Mouse (Mus musculus) naive thymus-derived CD4-positive, alpha-beta T cell, adult 2 months (primary cell): ENCODE results near the gene Tspan18.
A peak's percentile ranks its signal among the peaks of the same experiment; 100 is the strongest.

Experiments
- DNase-seq: peaks from one replicate; pipeline ENCODE4 v3.0.0-alpha.2; 2011; ENCODE audit warnings: low read depth

The Tspan18 gene

DNA sequence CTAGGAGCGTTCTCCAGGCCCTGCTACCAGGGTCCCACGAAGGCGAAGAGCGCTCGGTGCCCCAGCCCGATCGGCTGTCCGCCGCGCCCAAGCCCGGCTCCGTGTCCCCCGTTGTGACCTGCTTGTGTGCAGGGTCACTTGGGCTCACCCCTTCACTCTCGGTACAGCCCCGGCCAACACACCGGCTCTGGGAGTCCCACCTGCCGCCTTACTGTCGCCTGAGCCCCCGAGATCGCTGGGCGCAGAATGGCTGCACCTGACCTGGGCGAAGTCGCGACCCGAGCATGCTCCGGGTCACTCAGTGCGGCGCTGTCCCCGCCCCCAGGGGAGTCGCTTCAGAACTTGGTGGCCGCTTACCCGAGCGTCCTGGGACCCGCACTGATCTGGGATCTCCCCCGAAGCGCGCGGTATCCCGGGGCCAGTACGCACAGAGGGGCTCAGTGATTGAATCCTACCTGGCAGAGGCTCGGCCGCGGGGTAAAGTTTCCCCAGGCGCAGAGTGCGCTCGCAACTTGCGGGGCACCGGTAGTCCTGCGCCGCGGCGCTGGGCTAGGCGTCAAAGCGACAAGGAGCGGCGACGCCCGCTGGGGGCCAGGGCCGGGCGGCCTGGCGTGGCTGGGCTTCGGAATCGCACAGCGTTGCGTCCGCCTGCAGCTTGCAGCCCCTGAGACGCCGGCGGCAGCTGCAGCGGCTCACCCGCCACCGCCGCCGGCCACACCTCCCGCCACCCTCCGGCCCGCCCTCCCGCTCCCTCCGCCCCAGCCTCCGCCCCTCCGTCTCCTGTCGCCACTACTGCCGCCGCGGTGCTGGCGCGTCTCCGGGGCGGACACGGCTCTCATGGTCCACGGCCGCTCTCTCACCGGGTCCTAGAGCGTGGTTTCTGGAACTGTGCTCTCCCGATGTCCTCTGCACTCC lies at the start of gene Tspan18:
Tspan18 (minus strand) TSS at position 689 of the 915 bp plus-strand sequence.
- DNase-seq = peak; percentile 28

- DNase-seq = no peak
Observed at GRCm38 (mm10) chr2:93383831-93384230, 49.5 kb upstream of the Tspan18 start.

DNA sequence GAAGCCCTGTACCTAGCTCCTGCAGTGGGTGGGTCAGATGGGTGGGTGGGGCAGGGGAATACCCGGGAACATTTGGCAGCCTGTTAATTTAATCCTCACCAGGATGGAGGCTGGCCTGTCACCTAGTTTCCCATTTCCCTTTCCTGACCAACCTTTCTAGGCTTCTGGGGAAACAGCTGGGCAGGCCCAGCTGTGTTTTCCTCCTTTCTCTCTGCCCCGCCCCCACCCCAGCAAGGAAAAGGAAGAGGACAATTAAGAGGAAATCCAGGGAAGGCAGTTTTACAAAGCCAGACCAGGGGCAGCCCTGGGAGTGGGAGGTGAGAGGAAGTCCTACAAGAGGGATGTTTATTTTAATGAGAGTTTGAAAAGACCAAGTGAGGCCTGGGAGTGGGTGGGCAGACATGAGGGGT lies 46.4 kb upstream of the Tspan18 start:
- DNase-seq = no peak

DNA sequence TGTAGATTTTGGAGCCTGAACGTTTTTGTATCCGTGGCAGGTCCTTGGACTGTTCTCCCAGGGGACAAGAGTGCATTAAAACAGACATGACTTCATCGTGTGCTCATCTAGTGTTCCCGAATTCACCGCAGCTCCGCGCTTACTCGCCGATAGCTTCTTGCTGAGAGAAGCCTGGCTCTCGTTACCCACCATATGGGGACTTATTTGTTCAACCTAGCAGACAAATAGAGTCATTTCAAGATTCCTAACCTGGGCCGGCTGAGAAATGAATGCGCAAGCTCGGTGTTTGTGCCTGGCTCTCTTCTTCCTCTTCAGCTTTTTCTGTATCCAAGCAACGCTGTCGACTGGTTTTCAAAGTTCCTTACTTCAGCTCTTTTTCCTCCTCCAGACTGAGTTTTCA lies 43.5 kb upstream of the Tspan18 start:
- DNase-seq = no peak

DNA sequence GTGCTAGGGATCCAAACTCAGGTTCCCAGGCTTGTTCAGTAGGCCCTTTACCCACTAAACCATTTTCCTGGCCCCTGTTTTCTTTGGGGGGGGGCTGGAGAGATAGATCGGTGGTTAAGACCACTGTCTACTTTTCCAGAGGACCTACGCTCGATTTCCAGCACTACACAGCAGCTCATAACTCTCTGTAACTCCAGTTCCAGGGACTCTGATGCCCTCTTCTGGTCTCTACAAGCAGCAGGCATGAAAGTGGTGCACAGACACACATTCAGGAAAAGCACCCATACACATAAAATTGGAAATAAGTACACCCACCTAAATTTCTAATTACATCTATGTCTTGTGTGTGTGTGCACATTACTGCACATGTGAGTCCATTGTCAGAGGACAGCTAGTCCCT lies 42.9 kb upstream of the Tspan18 start:
- no peak for DNase-seq

GRCm38 (mm10) chr2:93372872-93373271 lies 38.6 kb upstream of the Tspan18 start:
- no peak for DNase-seq

GRCm38 (mm10) chr2:93372097-93372571 lies 37.8 kb upstream of the Tspan18 start:
- no peak for DNase-seq

- no peak for DNase-seq
Observed at GRCm38 (mm10) chr2:93368954-93369353, 34.6 kb upstream of the Tspan18 start.

DNA sequence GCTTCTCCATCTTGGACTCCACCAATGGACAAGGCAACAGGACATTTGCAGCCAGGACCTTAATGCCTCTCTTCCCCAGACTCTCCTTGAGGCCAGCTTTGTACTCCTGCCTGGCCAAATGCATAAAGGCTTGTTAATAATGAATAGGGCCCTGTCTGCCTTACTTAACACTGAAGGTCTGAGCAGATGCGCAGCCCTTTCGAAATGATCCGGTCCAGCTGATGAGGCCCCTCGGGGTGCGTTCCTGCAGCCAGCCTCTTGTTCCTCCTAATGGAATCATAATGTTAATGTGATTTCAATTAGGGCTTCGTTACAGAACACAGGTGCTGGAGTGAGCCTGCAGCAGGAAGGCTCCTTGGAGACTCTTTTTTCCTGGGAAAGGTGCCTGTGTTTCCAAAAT lies 33.7 kb upstream of the Tspan18 start:
- no peak for DNase-seq

GRCm38 (mm10) chr2:93365411-93365810 lies 31.1 kb upstream of the Tspan18 start:
- no peak for DNase-seq

DNA sequence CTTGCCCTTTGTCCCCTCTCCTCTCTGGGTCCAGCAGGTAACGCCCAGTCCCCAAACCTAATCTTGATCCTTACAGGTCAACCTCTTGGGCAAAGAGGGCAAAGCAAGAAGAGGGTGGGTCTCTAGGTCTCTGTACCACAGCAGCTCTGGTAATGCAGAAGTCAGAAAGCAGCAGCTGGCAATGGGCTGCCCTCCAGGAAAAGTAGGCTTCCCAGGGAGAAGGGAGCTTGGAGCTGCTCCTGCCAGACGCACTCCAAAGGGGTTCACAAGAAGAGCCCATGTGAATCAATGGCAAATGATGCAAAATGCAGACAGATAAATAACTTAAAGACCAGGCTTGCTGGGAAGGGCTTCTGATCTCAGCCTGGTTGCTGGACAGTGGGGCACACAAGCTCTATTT lies 30.6 kb upstream of the Tspan18 start:
- DNase-seq = no peak

GRCm38 (mm10) chr2:93361454-93361853 lies 27.1 kb upstream of the Tspan18 start:
- no peak for DNase-seq

GRCm38 (mm10) chr2:93360310-93360709 lies 26.0 kb upstream of the Tspan18 start:
- DNase-seq = no peak

DNA sequence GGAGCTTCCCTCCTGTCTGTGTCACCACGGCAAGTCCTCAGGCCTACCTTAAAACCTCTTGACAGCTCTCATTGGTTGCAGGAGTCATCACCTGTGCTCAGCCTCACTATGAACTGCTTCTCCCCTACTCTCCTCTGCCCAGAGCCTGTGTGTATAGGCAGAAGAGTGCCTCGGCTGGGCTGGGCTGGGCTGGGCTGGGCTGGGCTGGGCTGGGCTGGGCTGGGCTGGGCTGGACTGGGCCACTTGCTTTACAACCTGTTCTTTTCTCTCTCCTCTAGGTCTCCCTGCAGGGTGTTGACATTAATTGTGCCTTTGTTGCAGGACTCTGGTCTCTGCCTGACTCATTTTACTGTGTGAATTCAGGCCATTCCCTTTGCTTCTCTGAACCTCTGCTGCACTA lies 23.1 kb upstream of the Tspan18 start:
- DNase-seq = no peak

DNA sequence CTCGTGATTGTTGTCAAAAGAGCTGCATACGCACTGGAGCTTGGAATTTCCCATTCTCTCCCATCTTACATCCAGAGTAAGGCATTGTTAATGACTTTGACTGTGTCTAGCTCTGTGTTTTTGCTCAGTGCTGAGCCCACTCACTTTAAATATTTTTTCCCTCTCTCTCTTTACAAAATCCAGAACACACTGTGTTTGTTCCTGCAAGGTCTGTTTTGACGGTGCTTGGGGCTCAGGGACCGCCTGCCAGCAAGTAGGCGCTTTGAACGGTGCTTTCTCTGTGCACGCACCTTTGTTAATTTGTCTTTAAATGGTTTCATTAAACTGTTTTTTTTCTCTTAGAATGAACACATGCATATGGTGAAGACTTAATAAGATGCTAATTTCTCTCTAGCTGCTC lies 21.5 kb upstream of the Tspan18 start:
- no peak for DNase-seq

DNA sequence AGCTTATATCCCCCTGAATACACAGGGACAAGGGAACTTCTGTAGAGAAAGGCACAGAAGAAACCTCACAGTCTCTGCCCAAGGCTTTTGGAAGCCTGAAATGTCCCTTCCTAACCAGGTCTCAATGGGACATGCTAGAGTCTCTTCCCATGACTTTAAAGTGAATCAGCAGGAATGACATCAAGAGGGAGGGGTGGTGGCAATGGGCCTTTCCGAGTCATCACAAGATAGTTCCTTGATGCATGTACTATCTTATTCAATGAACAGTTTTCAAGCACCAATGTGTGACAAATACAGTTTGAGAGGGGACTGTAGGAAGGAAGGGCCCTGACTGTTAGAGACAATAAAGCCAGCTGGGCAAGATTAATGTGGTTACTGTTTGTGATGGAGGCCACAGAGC lies 20.3 kb upstream of the Tspan18 start:
- no peak for DNase-seq

DNA sequence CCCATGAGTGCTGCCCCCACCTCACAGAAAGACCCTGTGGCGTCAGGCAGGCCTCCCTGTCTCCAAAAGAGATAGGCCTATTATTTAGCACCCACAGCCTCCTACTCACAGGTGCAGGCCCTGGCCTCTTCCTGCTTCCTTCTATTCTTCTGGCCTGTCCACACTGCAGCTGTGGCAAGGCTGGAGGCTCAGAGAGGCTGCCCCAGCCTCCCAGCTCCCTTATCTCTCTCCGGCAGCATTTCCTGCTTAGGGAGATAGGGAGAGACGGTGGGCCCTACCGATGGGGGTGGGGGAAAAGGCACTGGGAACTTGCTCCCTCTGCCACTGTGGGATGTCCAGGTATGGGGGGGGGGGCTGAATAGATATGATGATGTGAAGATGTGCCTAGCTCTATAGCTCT lies 19.4 kb upstream of the Tspan18 start:
- no peak for DNase-seq

- no peak for DNase-seq
Observed at GRCm38 (mm10) chr2:93352915-93353685, 18.8 kb upstream of the Tspan18 start.

- no peak for DNase-seq
Observed at GRCm38 (mm10) chr2:93351352-93351751, 17.0 kb upstream of the Tspan18 start.

- no peak for DNase-seq
Observed at GRCm38 (mm10) chr2:93347018-93347417, 12.7 kb upstream of the Tspan18 start.

DNA sequence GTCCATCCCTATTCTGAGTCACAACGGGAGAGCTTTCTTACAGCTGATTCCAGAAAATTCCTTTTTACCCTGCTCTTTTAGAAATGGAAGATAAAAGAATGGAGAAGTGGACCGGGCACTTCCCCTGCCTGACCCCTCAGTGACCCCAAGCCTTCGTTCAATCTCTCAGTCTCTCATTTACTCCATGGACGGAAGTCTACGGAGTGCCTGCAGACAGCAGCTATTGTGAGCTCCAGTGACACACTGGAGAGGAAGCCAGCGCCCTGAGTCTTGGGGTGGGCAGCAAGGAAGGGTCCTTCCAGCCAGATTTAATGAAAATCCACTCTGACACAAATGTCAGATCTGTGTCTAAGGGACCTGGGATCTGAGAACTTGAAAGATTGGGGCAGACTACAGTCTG lies 12.3 kb upstream of the Tspan18 start:
- DNase-seq = no peak

DNA sequence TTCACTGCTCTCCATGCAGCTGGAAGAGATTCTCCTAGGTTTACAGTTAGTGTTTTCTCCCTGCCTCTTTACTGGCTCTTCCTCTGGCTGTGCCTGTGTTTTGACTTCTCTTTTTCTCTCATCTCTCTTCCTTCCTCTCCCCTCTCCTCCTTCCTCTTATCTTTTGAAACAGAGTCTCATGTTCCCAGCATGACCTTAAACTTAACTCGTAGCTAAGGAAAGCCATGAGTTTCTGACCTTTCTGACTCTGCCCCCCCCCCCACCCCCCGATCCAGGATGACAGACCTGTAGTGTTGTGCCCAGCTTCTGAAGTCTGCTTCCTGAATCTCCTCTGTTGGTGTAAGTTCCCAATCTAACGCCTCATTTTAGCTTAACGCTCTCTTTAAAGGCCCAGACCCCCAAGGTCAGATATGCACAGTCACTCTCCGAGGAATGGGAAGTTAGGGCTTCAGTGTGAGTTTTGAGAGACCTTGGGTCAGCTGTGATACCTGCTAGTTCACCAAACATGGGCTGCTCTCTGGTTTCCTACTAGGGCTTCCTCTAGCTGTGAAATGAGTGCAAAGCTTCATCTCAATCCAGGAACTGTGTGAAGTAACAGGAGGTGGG lies 11.5 kb upstream of the Tspan18 start:
- no peak for DNase-seq
